Mouse (Mus musculus) lung, adult 2 months (tissue): ENCODE measurements around the gene Rictor.

Experiments
- CTCF ChIP-seq: fragments of 200-500 bp; IDR thresholded peaks from 2 replicates; pipeline ENCODE4 v1.5.1; 2011; ENCODE audit warnings: mild to moderate bottlenecking, low read length, control low read depth; ENCODE audit not compliant: insufficient read depth
- POLR2A ChIP-seq: fragments of 200-500 bp; IDR thresholded peaks from 2 replicates; pipeline ENCODE4 v1.6.1; 2011; ENCODE audit warnings: low read depth, mild to moderate bottlenecking, control low read depth, low read length, borderline replicate concordance; ENCODE audit errors: extremely low read depth

GRCm38 (mm10) chr15:6724442-6724841 lies 16.3 kb downstream of the Rictor start:
- TF ChIP-seq CTCF = no peak
- TF ChIP-seq POLR2A = no peak
